Mouse (Mus musculus) thymus, adult 2 months (tissue): ENCODE data around the gene Olfr983. TPM values are rescaled to one million over a fixed set of nuclear protein-coding genes. Genes with fewer than 3 reads are reported as not detected.

Experiments used
- DNase-seq: peaks from one replicate; pipeline ENCODE4 v3.0.0; 2021
- H3K27ac ChIP-seq: fragments of 200-500 bp; 2 replicates; pipeline ENCODE4 v1.5.1; 2012; ENCODE audit warnings: low read length, control low read depth; ENCODE audit not compliant: control insufficient read depth, insufficient read depth
- H3K27me3 ChIP-seq: fragments of 200-500 bp; 2 replicates; pipeline ENCODE4 v1.6.1; 2012; ENCODE audit warnings: mild to moderate bottlenecking, low read length, moderate library complexity, mixed read lengths; ENCODE audit not compliant: control insufficient read depth, insufficient read depth
- H3K36me3 ChIP-seq: fragments of 200-500 bp; 2 replicates; pipeline ENCODE4 v1.6.1; 2012; ENCODE audit warnings: mild to moderate bottlenecking, low read length, moderate library complexity; ENCODE audit not compliant: control insufficient read depth, insufficient read depth
- H3K4me1 ChIP-seq: fragments of 200-500 bp; replicated peaks from 2 replicates; pipeline ENCODE4 v1.6.1; 2012; ENCODE audit warnings: low read length; ENCODE audit not compliant: control insufficient read depth, insufficient read depth
- H3K4me3 ChIP-seq: fragments of 200-500 bp; 2 replicates; pipeline ENCODE4 v1.5.1; 2012; ENCODE audit warnings: mild to moderate bottlenecking, low read length, control low read depth, moderate library complexity; ENCODE audit not compliant: control insufficient read depth, insufficient read depth
- CTCF ChIP-seq: fragments of 200-500 bp; IDR thresholded peaks from 2 replicates; pipeline ENCODE4 v1.5.1; 2012; ENCODE audit warnings: mild to moderate bottlenecking, control low read depth, low read length, moderate library complexity, borderline replicate concordance; ENCODE audit not compliant: control insufficient read depth, poor library complexity, insufficient read depth; ENCODE audit errors: extremely low read depth
- POLR2A ChIP-seq: fragments of 200-500 bp; IDR thresholded peaks from 2 replicates; pipeline ENCODE4 v1.6.1; 2012; ENCODE audit warnings: mild to moderate bottlenecking, low read length, control low read depth, moderate library complexity; ENCODE audit not compliant: control insufficient read depth, poor library complexity, insufficient read depth; ENCODE audit errors: extremely low read depth
- WGBS: fragments of 180-500 bp; shearing (Covaris S2); methylation state at CpG from one replicate; pipeline ENCODE4 v1.1.7; 2018; 5-methylcytosine and 5-hydroxymethylcytosine counted together
- polyA plus RNA-seq: library from polyadenylated mRNA; depleted of rRNA; stranded (reverse); fragments of >200 nt; gene quantifications from 2 replicates; pipeline ENCODE4 v1.2.3, GENCODE M21; 2012; rRNA removed

Gene Olfr983
- polyA plus RNA-seq, 1 experiment: not detected

- H3K36me3 ChIP-seq: no peaks in the 10 kb centered on the region
- no peak overlapping the region for H3K27ac ChIP-seq
- 34% methylated on average over 5 of the region's 5 CpGs for WGBS
- TF ChIP-seq CTCF: no peak
- no peak for TF ChIP-seq POLR2A
- H3K27me3 ChIP-seq: no peaks in the 10 kb centered on the region
- DNase-seq: no peak
- no peak overlapping the region for H3K4me3 ChIP-seq
- H3K4me1 ChIP-seq: no peaks in the 10 kb centered on the region
These were observed 23.9 kb upstream of the Olfr983 start for GRCm38 (mm10) chr9:40117287-40117659.

- 12% methylated on average over 10 of the region's 10 CpGs for WGBS
- no peak for DNase-seq
- H3K27me3 ChIP-seq: no peaks in the 10 kb centered on the region
- TF ChIP-seq CTCF (no peak), POLR2A (no peak)
- no peaks in the 10 kb centered on the region for H3K4me1 ChIP-seq
- no peak overlapping the region for H3K27ac ChIP-seq
- H3K36me3 ChIP-seq: no peaks in the 10 kb centered on the region
- no peak overlapping the region for H3K4me3 ChIP-seq
These were observed 23.4 kb upstream of the Olfr983 start for GRCm38 (mm10) chr9:40116645-40117286.

GRCm38 (mm10) chr9:40114106-40114505 is 20.7 kb upstream of the Olfr983 start, which contains the start of gene Olfr984:
Gene Olfr984 (minus strand): TSS chr9:40114206.
- WGBS: 94% methylated on average over 2 of the region's 2 CpGs
- TF ChIP-seq CTCF (no peak), POLR2A (no peak)

GRCm38 (mm10) chr9:40094769-40095168 is 1.4 kb upstream of the Olfr983 start:
- Histone ChIP-seq H3K27me3 (no peaks in the 10 kb centered on the region), H3K27ac (no peak overlapping the region), H3K4me1 (no peaks in the 10 kb centered on the region), H3K4me3 (no peak overlapping the region), H3K36me3 (no peaks in the 10 kb centered on the region)
- 67% methylated on average over 3 of the region's 3 CpGs for WGBS
- TF ChIP-seq POLR2A (no peak), CTCF (no peak)
- DNase-seq: no peak

More at GRCm38 (mm10) chr9:40114106-40114505, 20.7 kb upstream of the Olfr983 start, which contains the start of gene Olfr984:
- H3K27ac ChIP-seq: no peak within 1 kb of the TSS
- no peaks in the 10 kb centered on the region for H3K27me3 ChIP-seq
- no peaks in the 10 kb centered on the region for H3K4me1 ChIP-seq
- no peak within 1 kb of the TSS for H3K4me3 ChIP-seq
- no peaks in the 10 kb centered on the region for H3K36me3 ChIP-seq
- no peak for DNase-seq

- no peaks in the 10 kb centered on the region for H3K27me3 ChIP-seq
- no peak for DNase-seq
- WGBS: 88% methylated on average over 2 of the region's 2 CpGs
- no peaks in the 10 kb centered on the region for H3K36me3 ChIP-seq
- H3K4me3 ChIP-seq: no peak within 1 kb of the TSS
- TF ChIP-seq POLR2A: no peak
- TF ChIP-seq CTCF: no peak
- H3K27ac ChIP-seq: no peak within 1 kb of the TSS
- H3K4me1 ChIP-seq: no peaks in the 10 kb centered on the region
These were observed 19.9 kb downstream of the Olfr983 start, which contains the start of gene Olfr982 for GRCm38 (mm10) chr9:40073529-40073928. Gene Olfr982 (plus strand): TSS chr9:40073829.

GRCm38 (mm10) chr9:40050138-40050537 is 43.3 kb downstream of the Olfr983 start:
- Histone ChIP-seq H3K36me3 (no peaks in the 10 kb centered on the region), H3K27me3 (no peaks in the 10 kb centered on the region), H3K4me3 (no peak overlapping the region), H3K4me1 (no peaks in the 10 kb centered on the region), H3K27ac (no peak overlapping the region)
- DNase-seq: no peak
- WGBS: 94% methylated on average over 19 of the region's 19 CpGs
- TF ChIP-seq CTCF: no peak
- no peak for TF ChIP-seq POLR2A

Other genes with a start within 250 kb of the Olfr983 start
- not detected in 2 replicates for gene Olfr972, start 227.2 kb downstream of the Olfr983 start, polyA plus RNA-seq
- gene Olfr229, start 186.3 kb downstream of the Olfr983 start, polyA plus RNA-seq: not detected in 2 replicates
- gene Olfr974, start 156.1 kb downstream of the Olfr983 start, polyA plus RNA-seq: not detected in 2 replicates
- gene Olfr975, start 141.5 kb downstream of the Olfr983 start, polyA plus RNA-seq: not detected in 2 replicates
- not detected in 2 replicates for gene Olfr976, start 132.5 kb downstream of the Olfr983 start, polyA plus RNA-seq
- not detected in 2 replicates for gene Olfr978, start 101.5 kb downstream of the Olfr983 start, polyA plus RNA-seq
- gene Olfr979, start 90.1 kb downstream of the Olfr983 start, polyA plus RNA-seq: not detected in 2 replicates
- gene Olfr980, start 84.0 kb downstream of the Olfr983 start, polyA plus RNA-seq: not detected in 2 replicates
- not detected in 2 replicates for gene Olfr981, start 72.1 kb downstream of the Olfr983 start, polyA plus RNA-seq
- gene Olfr982, start 19.8 kb downstream of the Olfr983 start, polyA plus RNA-seq: not detected in 2 replicates
- gene Olfr984, start 20.6 kb upstream of the Olfr983 start, polyA plus RNA-seq: not detected in 2 replicates
- not detected in 2 replicates for gene Olfr985, start 36.6 kb upstream of the Olfr983 start, polyA plus RNA-seq
- gene Tmem225, start 54.5 kb upstream of the Olfr983 start, polyA plus RNA-seq: not detected in 2 replicates
- not detected in 2 replicates for gene Olfr986, start 87.3 kb upstream of the Olfr983 start, polyA plus RNA-seq
- gene Zfp202, start 98.7 kb upstream of the Olfr983 start, polyA plus RNA-seq: 0.74 and 0.80 TPM in 2 replicates
- gene Scn3b, start 175.6 kb upstream of the Olfr983 start, polyA plus RNA-seq: 1.3 and 1.5 TPM in 2 replicates